Mouse (Mus musculus): ENCODE measurements around the gene Pla2g4f.

Gene Pla2g4f

GRCm38 (mm10) chr2:120281221-120281620, 32.7 kb downstream of the Pla2g4f start:
- no peak for DNase-seq (ENCODE audit: low spot score in 2 of 2)

DNA sequence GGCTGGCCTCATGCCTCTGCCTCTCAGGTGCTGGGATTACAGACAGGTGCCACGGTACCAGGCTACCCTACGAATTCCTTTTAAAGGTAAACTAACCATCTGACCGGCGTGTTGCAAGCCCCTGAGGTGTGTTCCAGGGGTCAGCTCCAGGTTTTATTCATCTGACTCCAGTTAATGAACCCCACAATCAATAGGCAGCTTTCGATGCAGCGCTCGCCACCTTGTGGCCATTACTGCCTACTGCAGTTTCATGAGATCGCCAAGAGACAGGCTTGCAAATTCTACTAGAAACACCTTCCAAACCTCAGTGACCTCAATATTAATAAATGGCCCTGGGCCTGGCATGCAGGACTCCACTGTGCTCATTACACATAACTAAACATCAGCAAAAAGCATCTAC, 34.0 kb downstream of the Pla2g4f start:
- DNase-seq (ENCODE audit: low spot score in 2 of 2), result peak; percentile 25 to 42

- DNase-seq (ENCODE audit: low spot score in 2 of 2), result no peak
These were observed 37.0 kb downstream of the Pla2g4f start for GRCm38 (mm10) chr2:120276951-120277350.

DNA sequence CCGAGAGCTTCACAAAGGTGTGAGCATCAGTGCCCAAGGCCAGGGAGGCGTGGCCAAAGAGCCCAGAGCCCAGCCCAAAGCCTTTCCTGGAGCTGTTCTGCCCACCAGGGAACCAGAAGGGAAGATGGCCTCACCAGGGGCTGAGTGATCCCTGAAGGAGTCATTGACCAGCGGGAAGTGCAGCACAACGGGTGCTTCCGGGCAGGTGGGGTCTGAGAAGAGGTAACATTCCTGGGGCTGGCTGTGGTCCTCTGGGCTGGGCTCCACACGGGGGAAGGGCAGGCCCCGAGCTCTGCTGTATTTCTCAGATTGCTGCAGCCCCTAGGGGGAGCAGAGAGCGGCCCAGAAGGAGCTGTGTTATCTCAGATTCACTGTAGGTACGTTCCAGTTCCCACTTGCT, 45.3 kb downstream of the Pla2g4f start:
- DNase-seq (ENCODE audit: low spot score in 2 of 2), result no peak

- no peak for DNase-seq (ENCODE audit: low spot score in 2 of 2)
These were observed 48.4 kb downstream of the Pla2g4f start for GRCm38 (mm10) chr2:120265523-120265922.

DNA sequence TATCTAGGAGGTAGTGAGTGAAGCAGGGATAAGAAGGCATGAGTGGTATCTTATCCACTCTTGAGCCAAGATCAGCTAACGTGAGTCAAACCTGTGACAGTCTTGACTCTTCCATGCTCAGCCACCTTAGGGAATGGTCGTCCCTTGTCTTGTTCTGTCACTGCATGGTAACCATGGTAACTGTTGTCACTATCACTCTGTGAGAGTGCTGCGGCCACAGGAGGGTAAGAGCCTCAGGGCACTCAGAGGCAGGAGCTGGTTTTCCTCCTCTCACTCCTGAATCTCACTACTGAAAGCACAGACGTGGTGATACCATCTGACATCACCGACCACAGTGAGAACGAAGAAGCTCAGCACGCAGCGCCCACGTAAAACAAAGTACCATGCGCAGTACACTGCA, 49.1 kb downstream of the Pla2g4f start:
- no peak for DNase-seq (ENCODE audit: low spot score in 2 of 2)

DNA sequence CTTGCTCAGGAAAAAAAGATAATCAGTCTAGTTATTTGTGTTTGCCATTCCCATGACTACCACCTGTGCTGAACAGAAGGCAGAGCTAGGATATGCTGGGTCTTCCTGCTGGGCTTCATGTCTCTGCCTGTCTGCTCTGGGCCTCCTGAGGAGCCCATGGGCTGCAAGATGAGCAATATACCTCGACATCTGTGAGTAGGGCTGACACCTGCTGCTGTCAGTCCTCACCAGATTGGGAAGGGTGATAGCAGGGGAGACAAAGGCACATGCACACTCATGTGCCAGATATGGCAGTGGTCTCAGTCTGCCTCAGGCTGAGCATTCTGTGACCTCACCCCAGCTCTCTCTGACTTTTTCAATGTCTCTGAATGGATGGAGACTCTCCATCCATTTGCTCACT, 51.1 kb downstream of the Pla2g4f start:
- DNase-seq (ENCODE audit: low spot score in 2 of 2), result no peak

GRCm38 (mm10) chr2:120261346-120261745, 52.6 kb downstream of the Pla2g4f start:
- DNase-seq (ENCODE audit: low spot score in 2 of 2), result no peak

DNA sequence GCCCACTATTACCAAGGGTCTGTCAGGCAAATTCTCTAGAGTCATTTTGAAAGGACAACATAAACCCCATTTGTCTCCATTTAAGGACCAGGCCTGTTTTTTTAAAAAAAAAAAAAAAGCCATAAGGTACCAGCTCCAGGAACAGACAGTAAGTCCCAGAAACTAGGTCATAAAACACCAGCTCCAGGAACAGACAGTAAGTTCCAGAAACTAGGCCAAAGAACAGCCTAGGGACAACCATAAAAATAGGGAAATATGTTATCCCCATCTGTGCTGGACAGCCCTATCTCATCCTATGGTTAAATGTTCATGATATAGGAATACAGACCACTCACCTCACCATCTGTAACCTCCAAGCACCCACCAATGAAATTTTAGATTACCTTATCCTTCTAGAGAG, 57.7 kb downstream of the Pla2g4f start:
- no peak for DNase-seq (ENCODE audit: low spot score in 2 of 2)

DNA sequence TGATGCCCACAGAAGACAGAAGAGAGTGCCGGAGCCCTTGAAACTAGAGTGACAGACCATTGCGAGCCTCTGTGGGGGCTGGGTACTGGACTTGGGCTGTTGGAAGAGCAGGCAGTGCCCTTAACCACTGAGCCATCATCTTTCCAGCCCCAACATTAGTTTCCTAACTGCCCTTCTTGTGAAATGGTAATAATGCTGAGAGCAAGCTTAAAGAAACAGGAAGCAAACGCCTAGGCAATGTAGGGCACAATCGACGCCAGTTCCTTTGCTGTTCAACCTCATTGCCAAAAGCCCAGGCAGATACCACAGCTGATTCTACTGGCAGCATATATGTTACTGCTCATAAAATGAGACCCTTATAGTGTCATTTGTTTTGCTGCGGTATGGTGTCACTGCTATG, 61.3 kb downstream of the Pla2g4f start:
- no peak for DNase-seq (ENCODE audit: low spot score in 2 of 2)
